Mouse (Mus musculus): Measurements from ENCODE around the gene Cst6. TPM values are rescaled to one million over a fixed set of nuclear protein-coding genes. Genes with fewer than 3 reads are reported as not detected.
A peak's percentile ranks its signal among the peaks of the same experiment; 100 is the strongest.

Cst6 gene
- polyA plus RNA-seq, 1 experiment from 2014 or later, result 28.3 TPM

DNA sequence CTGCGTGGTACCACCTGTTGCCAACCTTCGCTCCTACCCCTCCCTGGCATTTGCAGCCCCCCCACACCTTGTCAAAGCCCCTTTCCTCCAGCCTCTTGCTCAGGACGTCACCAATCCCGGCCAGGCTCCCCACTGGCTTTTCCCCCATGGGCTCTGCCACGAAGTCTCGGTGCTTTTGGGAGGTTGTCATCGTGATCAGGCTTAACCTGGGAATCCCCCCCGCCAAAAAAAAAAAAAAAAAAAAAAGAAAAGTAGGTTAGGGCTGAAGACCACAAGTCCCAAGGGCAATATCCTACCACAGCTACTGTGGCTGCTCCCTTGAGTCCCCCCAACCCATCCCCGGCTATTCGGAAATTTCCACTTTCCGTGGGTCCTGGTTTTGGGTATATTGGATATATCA is 16.4 kb upstream of the Cst6 start:
- peaks cover 7% of the 10 kb centered on the region for H3K36me3 ChIP-seq (ENCODE audit: control insufficient read depth, insufficient read depth, low read length)
- H3K27ac ChIP-seq (ENCODE audit: low read length), result 0 out of 2 replicates have a peak overlapping the region, but pooled peaks have one; percentile 8
- 17% methylated on average over 11 of the region's 11 CpGs for WGBS

DNA sequence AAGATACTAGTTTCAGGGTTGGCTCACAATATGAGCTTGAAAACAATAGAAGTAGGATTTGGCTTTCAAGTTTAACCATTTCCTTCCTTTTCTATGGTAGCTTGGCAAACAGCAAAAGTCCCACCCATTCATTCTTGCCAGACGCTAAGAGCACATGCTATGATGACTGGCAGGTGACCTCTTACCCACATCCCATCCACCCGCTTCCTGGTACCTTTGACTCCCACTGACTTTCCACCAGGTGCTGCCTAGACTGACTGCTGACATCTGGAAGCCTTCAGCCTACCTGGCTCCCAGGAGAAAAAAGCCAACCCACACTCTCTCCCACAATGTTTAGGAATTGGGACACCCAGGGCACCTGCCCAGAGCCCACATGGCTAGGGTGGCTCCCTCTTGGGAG is 14.8 kb upstream of the Cst6 start:
- Histone ChIP-seq H3K9me3 (replicated peaks; ENCODE audit: control insufficient read depth, low read length) (no peaks in the 10 kb centered on the region), H3K4me1 (ENCODE audit: control insufficient read depth, insufficient read depth, low read length) (peaks cover 16% of the 10 kb centered on the region), H3K27ac (ENCODE audit: low read length) (no peak overlapping the region), H3K4me2 (ENCODE audit: low read depth, low read length) (no peak overlapping the region), H3K4me3 (replicated peaks; ENCODE audit: low read length) (no peak overlapping the region), H3K27me3 (ENCODE audit: control insufficient read depth, insufficient read depth, low read length) (no peaks in the 10 kb centered on the region), H3K36me3 (ENCODE audit: control insufficient read depth, insufficient read depth, low read length) (peaks cover 3% of the 10 kb centered on the region; the same call in 1 of the 2 replicates), H3K9ac (ENCODE audit: low read length) (no peak overlapping the region)
- ATAC-seq (ENCODE audit: insufficient read depth, low FRiP score), result no peak
- 73% methylated on average over 2 of the region's 2 CpGs for WGBS

More for the DNA sequence above, 16.4 kb upstream of the Cst6 start:
- H3K9ac ChIP-seq (ENCODE audit: low read length), result peak overlapping the region; percentile 90
- peaks cover 16% of the 10 kb centered on the region for H3K4me1 ChIP-seq (ENCODE audit: control insufficient read depth, insufficient read depth, low read length)
- H3K9me3 ChIP-seq (replicated peaks; ENCODE audit: control insufficient read depth, low read length), result no peaks in the 10 kb centered on the region
- H3K4me3 ChIP-seq (replicated peaks; ENCODE audit: low read length), result peak overlapping the region; percentile 70
- no peak for ATAC-seq (ENCODE audit: insufficient read depth, low FRiP score)
- peak overlapping the region; percentile 80 for H3K4me2 ChIP-seq (ENCODE audit: low read depth, low read length)
- H3K27me3 ChIP-seq (ENCODE audit: control insufficient read depth, insufficient read depth, low read length), result no peaks in the 10 kb centered on the region

DNA sequence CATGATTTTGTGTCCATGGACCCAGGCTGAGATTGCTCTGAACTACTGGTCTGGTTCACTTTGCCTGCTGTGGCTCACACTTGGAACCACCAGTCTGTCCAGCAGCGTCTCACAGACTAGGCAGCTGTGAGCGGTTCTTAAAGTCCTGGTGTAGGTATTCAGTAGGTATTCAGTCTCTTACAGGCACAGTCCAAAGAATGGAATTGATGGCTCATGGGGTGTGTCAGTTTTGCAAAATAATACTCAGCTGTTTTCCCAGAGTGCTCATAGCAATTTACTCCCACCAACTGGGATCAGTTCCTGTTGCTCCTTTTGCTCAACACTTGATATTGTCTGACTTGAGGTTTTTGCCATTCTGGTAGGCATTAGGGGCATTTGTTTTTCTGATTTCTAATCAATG is 12.8 kb upstream of the Cst6 start:
- Histone ChIP-seq H3K4me1 (ENCODE audit: control insufficient read depth, insufficient read depth, low read length) (peaks cover 6% of the 10 kb centered on the region), H3K4me3 (replicated peaks; ENCODE audit: low read length) (no peak overlapping the region), H3K36me3 (ENCODE audit: control insufficient read depth, insufficient read depth, low read length) (peaks cover 3% of the 10 kb centered on the region; the same call in 1 of the 2 replicates), H3K9ac (ENCODE audit: low read length) (no peak overlapping the region), H3K4me2 (ENCODE audit: low read depth, low read length) (no peak overlapping the region), H3K9me3 (replicated peaks; ENCODE audit: control insufficient read depth, low read length) (no peaks in the 10 kb centered on the region), H3K27ac (ENCODE audit: low read length) (no peak overlapping the region), H3K27me3 (ENCODE audit: control insufficient read depth, insufficient read depth, low read length) (no peaks in the 10 kb centered on the region)
- WGBS, result 78% methylated on average over 2 of the region's 2 CpGs
- ATAC-seq (ENCODE audit: insufficient read depth, low FRiP score), result no peak

GRCm38 (mm10) chr19:5356080-5356479 is 6.7 kb upstream of the Cst6 start:
- WGBS, result no CpG with 5 or more reads among the region's 1 CpGs
- Histone ChIP-seq H3K9ac (ENCODE audit: low read length) (no peak overlapping the region), H3K27me3 (ENCODE audit: control insufficient read depth, insufficient read depth, low read length) (no peaks in the 10 kb centered on the region), H3K4me2 (ENCODE audit: low read depth, low read length) (no peak overlapping the region), H3K27ac (ENCODE audit: low read length) (no peak overlapping the region), H3K4me1 (ENCODE audit: control insufficient read depth, insufficient read depth, low read length) (no peaks in the 10 kb centered on the region), H3K9me3 (replicated peaks; ENCODE audit: control insufficient read depth, low read length) (no peaks in the 10 kb centered on the region), H3K36me3 (ENCODE audit: control insufficient read depth, insufficient read depth, low read length) (no peaks in the 10 kb centered on the region), H3K4me3 (replicated peaks; ENCODE audit: low read length) (no peak overlapping the region)
- ATAC-seq (ENCODE audit: insufficient read depth, low FRiP score), result no peak

GRCm38 (mm10) chr19:5353609-5354008 is 4.2 kb upstream of the Cst6 start:
- Histone ChIP-seq H3K9me3 (replicated peaks; ENCODE audit: control insufficient read depth, low read length) (no peaks in the 10 kb centered on the region), H3K4me3 (replicated peaks; ENCODE audit: low read length) (no peak overlapping the region), H3K4me1 (ENCODE audit: control insufficient read depth, insufficient read depth, low read length) (no peaks in the 10 kb centered on the region), H3K27me3 (ENCODE audit: control insufficient read depth, insufficient read depth, low read length) (no peaks in the 10 kb centered on the region), H3K9ac (ENCODE audit: low read length) (no peak overlapping the region), H3K27ac (ENCODE audit: low read length) (no peak overlapping the region), H3K4me2 (ENCODE audit: low read depth, low read length) (no peak overlapping the region), H3K36me3 (ENCODE audit: control insufficient read depth, insufficient read depth, low read length) (no peaks in the 10 kb centered on the region)
- 57% methylated on average over 2 of the region's 2 CpGs for WGBS
- no peak for ATAC-seq (ENCODE audit: insufficient read depth, low FRiP score)

DNA sequence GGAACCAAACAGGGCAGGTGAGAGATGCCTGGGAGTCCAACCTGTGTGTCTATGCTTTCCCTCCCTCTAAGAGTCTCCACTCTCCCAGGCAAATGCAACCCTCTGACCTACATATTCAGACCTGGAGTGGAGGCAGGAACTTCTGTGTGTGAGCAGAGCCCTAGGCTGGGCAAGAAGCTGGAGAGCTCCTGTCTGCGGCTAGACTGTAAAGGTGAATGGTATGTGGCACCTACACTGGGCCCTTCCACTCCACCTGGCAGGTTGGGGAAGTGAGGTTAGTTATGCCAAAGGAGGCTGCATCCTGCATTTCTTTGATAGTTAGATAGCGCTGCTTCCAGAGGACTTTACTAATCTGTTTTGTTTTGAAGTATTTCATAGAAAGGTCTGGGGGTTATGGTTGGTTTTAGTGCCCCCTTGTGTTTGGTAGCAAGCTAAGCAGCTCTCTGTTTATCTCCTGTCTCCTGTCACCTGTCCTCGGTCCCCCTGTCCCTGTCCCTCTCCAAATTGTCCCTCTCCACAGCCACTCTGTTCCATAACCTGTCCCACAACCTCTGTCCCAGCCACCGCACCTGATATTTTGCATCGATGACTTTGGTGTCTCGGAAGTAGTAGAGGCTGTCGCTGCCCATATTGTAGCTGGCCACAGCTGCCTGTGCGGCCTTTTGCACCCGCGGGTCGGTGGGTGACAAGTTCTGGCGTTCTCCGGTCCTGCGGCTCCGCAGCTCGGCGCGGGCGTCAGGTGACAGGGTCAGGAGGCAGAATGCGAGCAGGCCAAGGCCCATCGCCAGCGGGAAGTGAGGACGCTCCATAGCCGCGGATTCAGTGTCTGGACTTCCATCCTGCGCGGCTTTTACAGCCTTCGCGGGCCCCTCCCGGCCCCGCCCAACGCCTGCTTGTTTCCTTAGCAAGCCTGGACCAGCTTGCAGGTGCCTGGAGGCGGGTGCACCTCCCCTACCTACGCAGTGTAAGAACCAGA is 560 bp downstream of the Cst6 start:
- Histone ChIP-seq H3K9ac (ENCODE audit: low read length) (peak overlapping the region; percentile 72), H3K9me3 (replicated peaks; ENCODE audit: control insufficient read depth, low read length) (no peaks in the 10 kb centered on the region), H3K4me3 (replicated peaks; ENCODE audit: low read length) (peak overlapping the region; percentile 35), H3K27ac (ENCODE audit: low read length) (no peak overlapping the region), H3K4me1 (ENCODE audit: control insufficient read depth, insufficient read depth, low read length) (no peaks in the 10 kb centered on the region), H3K36me3 (ENCODE audit: control insufficient read depth, insufficient read depth, low read length) (no peaks in the 10 kb centered on the region), H3K27me3 (ENCODE audit: control insufficient read depth, insufficient read depth, low read length) (no peaks in the 10 kb centered on the region), H3K4me2 (ENCODE audit: low read depth, low read length) (peak overlapping the region; percentile 57)
- peak; percentile 45; the same call in 1 of the 2 replicates for ATAC-seq (ENCODE audit: insufficient read depth, low FRiP score)
- WGBS, result 5% methylated on average over 34 of the region's 34 CpGs

GRCm38 (mm10) chr19:5348064-5348463 is 1.3 kb downstream of the Cst6 start:
- 72% methylated on average over 6 of the region's 6 CpGs for WGBS
- Histone ChIP-seq H3K27ac (ENCODE audit: low read length) (no peak overlapping the region), H3K9me3 (replicated peaks; ENCODE audit: control insufficient read depth, low read length) (no peaks in the 10 kb centered on the region), H3K9ac (ENCODE audit: low read length) (no peak overlapping the region), H3K4me2 (ENCODE audit: low read depth, low read length) (no peak overlapping the region), H3K36me3 (ENCODE audit: control insufficient read depth, insufficient read depth, low read length) (no peaks in the 10 kb centered on the region), H3K4me3 (replicated peaks; ENCODE audit: low read length) (no peak overlapping the region), H3K4me1 (ENCODE audit: control insufficient read depth, insufficient read depth, low read length) (no peaks in the 10 kb centered on the region), H3K27me3 (ENCODE audit: control insufficient read depth, insufficient read depth, low read length) (no peaks in the 10 kb centered on the region)
- no peak for ATAC-seq (ENCODE audit: insufficient read depth, low FRiP score)

GRCm38 (mm10) chr19:5345297-5346131 is 3.9 kb downstream of the Cst6 start:
- Histone ChIP-seq H3K4me2 (ENCODE audit: low read depth, low read length) (no peak overlapping the region), H3K27ac (ENCODE audit: low read length) (no peak overlapping the region), H3K4me3 (replicated peaks; ENCODE audit: low read length) (no peak overlapping the region), H3K4me1 (ENCODE audit: control insufficient read depth, insufficient read depth, low read length) (no peaks in the 10 kb centered on the region), H3K36me3 (ENCODE audit: control insufficient read depth, insufficient read depth, low read length) (no peaks in the 10 kb centered on the region), H3K9me3 (replicated peaks; ENCODE audit: control insufficient read depth, low read length) (no peaks in the 10 kb centered on the region), H3K27me3 (ENCODE audit: control insufficient read depth, insufficient read depth, low read length) (no peaks in the 10 kb centered on the region), H3K9ac (ENCODE audit: low read length) (no peak overlapping the region)
- WGBS, result 71% methylated on average over 6 of the region's 6 CpGs
- ATAC-seq (ENCODE audit: insufficient read depth, low FRiP score), result no peak

GRCm38 (mm10) chr19:5341360-5341759 is 8.0 kb downstream of the Cst6 start:
- H3K27me3 ChIP-seq (ENCODE audit: control insufficient read depth, insufficient read depth, low read length), result no peaks in the 10 kb centered on the region
- H3K4me2 ChIP-seq (ENCODE audit: low read depth, low read length), result no peak overlapping the region

More at GRCm38 (mm10) chr19:5341360-5341759, 8.0 kb downstream of the Cst6 start:
- Histone ChIP-seq H3K9ac (ENCODE audit: low read length) (no peak overlapping the region), H3K27ac (ENCODE audit: low read length) (no peak overlapping the region), H3K4me3 (replicated peaks; ENCODE audit: low read length) (no peak overlapping the region), H3K9me3 (replicated peaks; ENCODE audit: control insufficient read depth, low read length) (no peaks in the 10 kb centered on the region), H3K36me3 (ENCODE audit: control insufficient read depth, insufficient read depth, low read length) (no peaks in the 10 kb centered on the region), H3K4me1 (ENCODE audit: control insufficient read depth, insufficient read depth, low read length) (no peaks in the 10 kb centered on the region)
- no peak for ATAC-seq (ENCODE audit: insufficient read depth, low FRiP score)
- whole genome bisulfite sequencing, result 92% methylated on average over 7 of the region's 7 CpGs
